Mouse (Mus musculus) embryonic facial prominence, embryonic 15.5 days (tissue): ENCODE results near the gene Smim11. TPM values are rescaled to one million over a fixed set of nuclear protein-coding genes. Genes with fewer than 3 reads are reported as not detected.

Source experiments
- ATAC-seq: fragments of 200-750 bp; cut with Nextera tagmentation; 2 replicates; pipeline ENCODE4 v1.8.0; 2017; ENCODE audit warnings: low read depth, moderate TSS enrichment; ENCODE audit not compliant: insufficient number of reproducible peaks, low FRiP score, low TSS enrichment
- H3K27ac ChIP-seq: fragments of 300-500 bp; sonication (generic); replicated peaks from 2 replicates; pipeline ENCODE4 v1.5.1; 2015; ENCODE audit warnings: mild to moderate bottlenecking, inconsistent platforms
- H3K27me3 ChIP-seq: fragments of 300-500 bp; sonication (generic); 2 replicates; pipeline ENCODE4 v1.6.1; 2015; ENCODE audit warnings: inconsistent platforms
- H3K36me3 ChIP-seq: fragments of 300-500 bp; sonication (generic); 2 replicates; pipeline ENCODE4 v1.6.1; 2015; ENCODE audit warnings: mild to moderate bottlenecking, inconsistent platforms
- H3K4me1 ChIP-seq: fragments of 300-500 bp; sonication (generic); 2 replicates; pipeline ENCODE4 v1.6.1; 2015; ENCODE audit warnings: inconsistent platforms
- H3K4me2 ChIP-seq: fragments of 300-500 bp; sonication (generic); replicated peaks from 2 replicates; pipeline ENCODE4 v1.6.1; 2015; ENCODE audit warnings: mild to moderate bottlenecking, inconsistent platforms
- H3K4me3 ChIP-seq: fragments of 300-500 bp; sonication (generic); replicated peaks from 2 replicates; pipeline ENCODE4 v1.5.1; 2015; ENCODE audit warnings: mild to moderate bottlenecking, inconsistent platforms
- H3K9ac ChIP-seq: fragments of 300-500 bp; sonication (generic); 2 replicates; pipeline ENCODE4 v1.6.1; 2015; ENCODE audit warnings: inconsistent platforms
- H3K9me3 ChIP-seq: fragments of 300-500 bp; sonication (generic); replicated peaks from 2 replicates; pipeline ENCODE4 v1.6.1; 2016; ENCODE audit warnings: inconsistent platforms
- WGBS: fragments of 180-500 bp; shearing (Covaris S2); methylation state at CpG from one replicate; pipeline ENCODE4 v1.1.7; 2015; 5-methylcytosine and 5-hydroxymethylcytosine counted together
- polyA plus RNA-seq: library from polyadenylated mRNA; unstranded; fragments of >200 nt; fragmentation: Nextera tagmentation; extraction: Ambion mirVana; gene quantifications from 2 replicates; pipeline ENCODE4 v1.2.1, GENCODE M21; 2015

Gene Smim11
- polyA plus RNA-seq = 131 TPM in 2 replicates

GRCm38 (mm10) chr16:92300649-92301411 lies at the start of gene Smim11:
Smim11 (plus strand) TSS chr16:92301286.
- Histone ChIP-seq H3K4me1 (peaks cover 20% of the 10 kb centered on the region), H3K4me2 (peak within 1 kb of the TSS; percentile 74), H3K9me3 (no peaks in the 10 kb centered on the region), H3K4me3 (peak within 1 kb of the TSS; percentile 73), H3K27me3 (no peaks in the 10 kb centered on the region), H3K27ac (peak within 1 kb of the TSS; percentile 70), H3K36me3 (peaks cover 7% of the 10 kb centered on the region; the same call in 1 of the 2 replicates), H3K9ac (peak within 1 kb of the TSS; percentile 60)
- 9% methylated on average over 32 of the region's 32 CpGs for WGBS
- peak; percentile 90 for ATAC-seq

DNA sequence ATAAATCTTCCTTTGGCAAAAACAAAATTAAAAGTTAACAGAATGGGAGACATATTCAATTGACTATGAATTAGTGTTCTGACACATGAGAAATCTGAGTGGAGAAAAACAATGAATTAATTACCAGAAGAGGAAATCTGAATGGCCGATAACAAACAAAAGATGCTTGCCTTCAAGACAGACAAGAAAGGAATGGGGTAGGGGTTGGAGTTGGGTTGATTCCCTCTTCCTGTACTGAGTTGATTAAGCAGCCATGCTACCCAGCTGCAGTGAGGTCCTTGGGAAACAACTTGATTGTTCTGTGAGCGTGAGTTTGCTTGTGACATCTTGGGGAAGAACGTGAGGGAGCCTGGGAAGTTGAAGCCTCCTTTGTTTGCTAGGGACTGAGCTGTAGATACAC lies 46.8 kb upstream of the Smim11 start:
- ATAC-seq = no peak
- H3K4me1 ChIP-seq = 0 out of 2 replicates have a peak, but pooled peaks cover 3% of the 10 kb centered on the region
- H3K9ac ChIP-seq = no peak overlapping the region
- 0 out of 2 replicates have a peak, but pooled peaks cover 2% of the 10 kb centered on the region for H3K27me3 ChIP-seq
- no peaks in the 10 kb centered on the region for H3K9me3 ChIP-seq
- H3K4me2 ChIP-seq = no peak overlapping the region
- 73% methylated on average over 3 of the region's 3 CpGs for WGBS
- no peak overlapping the region for H3K4me3 ChIP-seq
- no peak overlapping the region for H3K27ac ChIP-seq
- H3K36me3 ChIP-seq = no peaks in the 10 kb centered on the region

DNA sequence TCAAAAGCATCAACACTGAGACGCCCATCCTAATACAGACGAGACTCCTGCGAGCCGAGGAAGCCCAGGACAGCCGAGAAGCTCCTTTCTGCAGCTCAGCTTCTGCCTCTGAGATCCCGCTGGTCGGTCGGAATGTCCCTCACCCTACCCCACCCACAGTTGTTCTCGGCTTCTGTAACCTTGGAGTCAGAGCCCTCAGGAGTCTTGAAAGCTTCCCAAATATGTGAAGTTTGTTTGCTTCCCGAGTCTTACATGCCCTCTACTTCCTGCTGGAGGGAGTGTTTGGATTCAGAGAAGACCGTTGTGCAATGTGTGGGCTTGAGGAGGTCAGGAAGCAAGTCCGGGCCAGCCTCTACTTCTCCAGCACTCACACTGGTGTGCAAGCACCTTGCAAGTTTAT lies 33.2 kb upstream of the Smim11 start:
- 65% methylated on average over 12 of the region's 12 CpGs for WGBS
- no peaks in the 10 kb centered on the region for H3K9me3 ChIP-seq
- H3K4me3 ChIP-seq = no peak overlapping the region

GRCm38 (mm10) chr16:92274516-92274915 lies 26.6 kb upstream of the Smim11 start:
- Histone ChIP-seq H3K27me3 (no peaks in the 10 kb centered on the region), H3K36me3 (no peaks in the 10 kb centered on the region), H3K4me2 (no peak overlapping the region), H3K4me3 (no peak overlapping the region), H3K4me1 (no peaks in the 10 kb centered on the region), H3K27ac (no peak overlapping the region), H3K9me3 (no peaks in the 10 kb centered on the region), H3K9ac (no peak overlapping the region)
- WGBS = 59% methylated on average over 5 of the region's 5 CpGs
- no peak for ATAC-seq

More for the DNA sequence above, 33.2 kb upstream of the Smim11 start:
- H3K27me3 ChIP-seq = no peaks in the 10 kb centered on the region
- H3K27ac ChIP-seq = no peak overlapping the region
- H3K9ac ChIP-seq = no peak overlapping the region
- H3K36me3 ChIP-seq = no peaks in the 10 kb centered on the region
- no peak for ATAC-seq
- H3K4me2 ChIP-seq = no peak overlapping the region
- no peaks in the 10 kb centered on the region for H3K4me1 ChIP-seq

DNA sequence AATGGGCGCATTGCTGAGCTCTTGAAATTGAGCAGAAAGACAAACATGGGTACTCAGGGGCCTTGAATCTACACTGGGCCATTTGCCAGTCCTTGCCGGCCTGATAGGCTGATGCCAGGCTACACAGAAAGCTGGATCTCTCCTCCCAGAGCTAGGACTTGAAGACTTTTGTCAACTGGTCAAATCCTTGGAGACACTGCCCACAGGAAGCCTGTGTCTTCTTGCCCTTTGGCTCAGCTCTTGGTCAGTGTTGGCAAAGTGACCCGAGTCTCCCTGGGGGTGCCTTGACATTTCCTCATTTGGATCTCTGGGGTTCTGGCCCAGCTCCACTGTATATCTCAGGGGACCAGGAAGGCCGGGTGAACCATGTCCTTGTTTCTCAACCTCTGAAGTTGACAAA lies 25.6 kb upstream of the Smim11 start:
- H3K27ac ChIP-seq = no peak overlapping the region
- 71% methylated on average over 4 of the region's 4 CpGs for WGBS
- no peak overlapping the region for H3K4me3 ChIP-seq
- no peaks in the 10 kb centered on the region for H3K4me1 ChIP-seq
- no peak overlapping the region for H3K9ac ChIP-seq
- H3K4me2 ChIP-seq = no peak overlapping the region
- H3K27me3 ChIP-seq = no peaks in the 10 kb centered on the region
- ATAC-seq = no peak
- no peaks in the 10 kb centered on the region for H3K36me3 ChIP-seq
- H3K9me3 ChIP-seq = no peaks in the 10 kb centered on the region

GRCm38 (mm10) chr16:92282671-92283070 lies 18.4 kb upstream of the Smim11 start:
- WGBS = 64% methylated on average over 5 of the region's 5 CpGs
- no peaks in the 10 kb centered on the region for H3K27me3 ChIP-seq
- no peaks in the 10 kb centered on the region for H3K36me3 ChIP-seq
- H3K4me2 ChIP-seq = no peak overlapping the region
- H3K4me1 ChIP-seq = peaks cover 4% of the 10 kb centered on the region; the same call in 1 of the 2 replicates
- ATAC-seq = no peak
- H3K4me3 ChIP-seq = no peak overlapping the region
- H3K27ac ChIP-seq = no peak overlapping the region
- no peaks in the 10 kb centered on the region for H3K9me3 ChIP-seq
- no peak overlapping the region for H3K9ac ChIP-seq

DNA sequence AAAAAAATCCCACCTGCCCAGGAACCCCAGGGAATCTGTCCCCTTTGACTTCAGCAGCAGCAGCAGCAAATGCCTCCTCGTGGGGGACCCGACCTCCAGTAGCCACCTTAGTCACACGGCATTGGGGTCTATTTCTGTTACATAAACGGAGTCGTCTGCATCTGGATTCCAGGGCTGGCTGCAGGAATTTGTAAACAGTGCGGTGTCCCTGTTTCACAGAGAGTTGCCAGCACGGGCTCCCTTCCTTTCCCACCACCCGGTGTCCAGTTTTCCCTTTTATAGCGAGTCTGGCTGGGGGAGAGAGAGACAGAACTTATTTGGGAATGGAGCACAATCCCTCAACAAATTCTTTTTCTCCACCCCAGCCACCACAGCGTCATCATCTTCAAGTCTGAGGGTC lies 16.0 kb upstream of the Smim11 start:
- Histone ChIP-seq H3K4me1 (peaks cover 4% of the 10 kb centered on the region; the same call in 1 of the 2 replicates), H3K27ac (no peak overlapping the region), H3K9me3 (no peaks in the 10 kb centered on the region), H3K4me2 (no peak overlapping the region), H3K27me3 (no peaks in the 10 kb centered on the region), H3K36me3 (no peaks in the 10 kb centered on the region), H3K4me3 (no peak overlapping the region), H3K9ac (no peak overlapping the region)
- 31% methylated on average over 10 of the region's 10 CpGs for WGBS
- ATAC-seq = no peak

GRCm38 (mm10) chr16:92286609-92287008 lies 14.5 kb upstream of the Smim11 start:
- 9% methylated on average over 7 of the region's 7 CpGs for WGBS
- no peak for ATAC-seq
- no peaks in the 10 kb centered on the region for H3K36me3 ChIP-seq

DNA sequence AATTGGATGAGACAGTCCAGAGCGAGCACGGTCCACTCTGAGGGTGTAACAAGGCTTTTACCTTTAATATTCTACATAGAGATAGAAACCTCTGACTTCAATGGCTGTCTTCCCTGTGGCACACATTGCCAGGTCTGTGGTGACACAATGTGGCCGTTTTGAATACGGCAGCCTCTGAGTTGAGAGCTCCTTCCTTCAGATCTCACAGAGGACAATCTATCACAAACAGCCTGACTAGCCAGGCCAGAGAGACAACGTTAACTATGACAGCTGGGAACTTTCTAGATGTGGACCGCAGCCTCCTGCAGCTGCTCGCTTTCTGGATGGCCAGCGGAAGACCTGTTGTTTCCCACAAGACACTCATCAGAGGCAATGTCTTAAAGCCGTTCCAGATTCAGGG lies 12.3 kb upstream of the Smim11 start:
- H3K36me3 ChIP-seq = no peaks in the 10 kb centered on the region
- H3K27ac ChIP-seq = no peak overlapping the region
- 0 out of 2 replicates have a peak, but pooled peaks cover 4% of the 10 kb centered on the region for H3K4me1 ChIP-seq
- no peak for ATAC-seq
- 84% methylated on average over 9 of the region's 9 CpGs for WGBS
- H3K4me3 ChIP-seq = no peak overlapping the region
- no peak overlapping the region for H3K4me2 ChIP-seq
- H3K9me3 ChIP-seq = no peaks in the 10 kb centered on the region
- no peak overlapping the region for H3K9ac ChIP-seq
- no peaks in the 10 kb centered on the region; the same call in 1 of the 2 replicates for H3K27me3 ChIP-seq

More at GRCm38 (mm10) chr16:92286609-92287008, 14.5 kb upstream of the Smim11 start:
- Histone ChIP-seq H3K27me3 (no peaks in the 10 kb centered on the region; the same call in 1 of the 2 replicates), H3K4me1 (peaks cover 4% of the 10 kb centered on the region; the same call in 1 of the 2 replicates), H3K27ac (no peak overlapping the region), H3K9ac (no peak overlapping the region), H3K9me3 (no peaks in the 10 kb centered on the region), H3K4me2 (no peak overlapping the region), H3K4me3 (no peak overlapping the region)

- no peak overlapping the region for H3K9ac ChIP-seq
- no peak overlapping the region for H3K4me2 ChIP-seq
- no peaks in the 10 kb centered on the region; the same call in 1 of the 2 replicates for H3K27me3 ChIP-seq
- no peak overlapping the region for H3K4me3 ChIP-seq
- H3K36me3 ChIP-seq = no peaks in the 10 kb centered on the region
- H3K4me1 ChIP-seq = 0 out of 2 replicates have a peak, but pooled peaks cover 2% of the 10 kb centered on the region
- no peak for ATAC-seq
- H3K9me3 ChIP-seq = no peaks in the 10 kb centered on the region
- H3K27ac ChIP-seq = no peak overlapping the region
Measured at GRCm38 (mm10) chr16:92290045-92290444, 11.0 kb upstream of the Smim11 start.

DNA sequence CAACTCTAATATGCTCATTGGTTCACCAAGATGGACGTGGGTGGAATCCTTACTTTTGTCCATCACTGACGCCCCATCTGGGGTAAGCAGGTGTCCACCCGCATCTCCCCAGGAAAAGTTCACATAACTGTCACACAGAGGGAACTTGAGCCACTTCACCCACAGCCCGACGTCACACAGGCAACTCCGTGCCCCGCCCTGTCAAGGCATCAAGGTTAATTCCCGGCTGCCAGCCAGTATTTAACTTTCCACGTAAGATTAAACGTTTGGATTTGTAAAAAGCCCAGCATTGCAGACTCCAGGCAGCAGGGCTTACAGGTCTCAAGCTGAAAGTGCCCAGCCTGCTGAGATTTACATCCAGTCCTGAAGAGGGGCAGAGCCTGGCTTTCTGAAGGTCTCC lies 9.0 kb upstream of the Smim11 start, which contains the start of gene Kcne2:
Gene Kcne2 (plus strand): TSS at position 289 of the 400 bp plus-strand sequence.
- no peak within 1 kb of the TSS for H3K4me3 ChIP-seq
- no peaks in the 10 kb centered on the region; the same call in 1 of the 2 replicates for H3K27me3 ChIP-seq
- no peaks in the 10 kb centered on the region for H3K36me3 ChIP-seq
- H3K9ac ChIP-seq = no peak within 1 kb of the TSS
- H3K4me1 ChIP-seq = no peaks in the 10 kb centered on the region
- no peak within 1 kb of the TSS for H3K27ac ChIP-seq
- WGBS = 48% methylated on average over 10 of the region's 10 CpGs
- ATAC-seq = no peak
- no peaks in the 10 kb centered on the region for H3K9me3 ChIP-seq
- H3K4me2 ChIP-seq = no peak within 1 kb of the TSS
